Mouse (Mus musculus): ENCODE results near the gene P3h4. TPM values are rescaled to one million over a fixed set of nuclear protein-coding genes. Genes with fewer than 3 reads are reported as not detected.

The P3h4 gene
- polyA plus RNA-seq, 1 experiment from 2014 or later, result 24.6 TPM

DNA sequence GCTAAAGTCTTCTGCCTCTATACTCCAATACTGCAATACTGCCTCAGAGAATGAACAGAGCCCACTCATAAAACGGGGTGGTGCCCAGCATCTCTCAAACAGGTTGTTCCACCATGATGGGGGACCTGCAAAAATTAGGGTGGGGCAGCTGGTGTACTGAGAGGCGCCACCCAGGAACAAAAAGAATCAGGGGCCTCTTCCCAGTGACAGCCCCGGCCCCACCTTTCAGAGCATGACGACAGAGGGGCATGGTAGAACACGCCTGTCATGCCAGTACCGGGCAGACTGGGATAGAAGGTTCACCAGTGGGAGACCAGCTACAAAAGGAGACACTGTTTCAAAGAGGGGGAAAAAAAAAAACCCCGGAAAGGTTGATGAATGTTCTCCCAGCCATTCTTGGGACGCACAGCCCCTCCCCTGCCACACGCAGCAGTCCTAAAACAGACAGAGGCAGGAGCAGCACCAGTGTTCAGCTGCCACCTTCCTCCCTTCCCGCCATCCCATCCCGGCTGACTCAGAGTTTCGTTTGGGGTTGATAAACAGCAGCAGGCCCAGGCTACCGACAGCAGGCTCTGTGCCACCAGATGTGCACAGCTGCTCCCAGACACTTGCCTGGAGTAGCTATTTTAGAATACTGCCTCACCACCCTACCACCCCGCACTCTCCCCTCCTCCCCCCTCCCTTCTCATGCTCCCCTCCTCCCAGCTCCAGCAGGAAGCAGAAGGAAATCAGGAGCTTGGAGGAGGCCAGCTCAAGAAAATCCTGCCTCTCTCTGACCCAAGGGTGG lies 26.9 kb downstream of the P3h4 start:
- Histone ChIP-seq H3K4me2 (no peak overlapping the region), H3K4me3 (no peak overlapping the region), H3K9me3 (no peaks in the 10 kb centered on the region), H3K9ac (peak overlapping the region; percentile 17; the same call in 1 of the 2 replicates), H3K36me3 (peaks cover 34% of the 10 kb centered on the region), H3K27ac (replicated peaks) (no peak overlapping the region; the same call in 1 of the 2 replicates), H3K27me3 (no peaks in the 10 kb centered on the region), H3K4me1 (replicated peaks) (peaks cover 44% of the 10 kb centered on the region)
- no peak for ATAC-seq (ENCODE audit: low read depth)
- WGBS, result 38% methylated on average over 14 of the region's 14 CpGs

GRCm38 (mm10) chr11:100387111-100387510 lies 27.5 kb downstream of the P3h4 start:
- Histone ChIP-seq H3K9me3 (no peaks in the 10 kb centered on the region), H3K36me3 (peaks cover 41% of the 10 kb centered on the region), H3K27ac (replicated peaks) (no peak overlapping the region), H3K4me3 (no peak overlapping the region), H3K27me3 (no peaks in the 10 kb centered on the region), H3K4me2 (no peak overlapping the region), H3K4me1 (replicated peaks) (peaks cover 41% of the 10 kb centered on the region), H3K9ac (no peak overlapping the region)
- ATAC-seq (ENCODE audit: low read depth), result no peak
- WGBS, result 94% methylated on average over 6 of the region's 6 CpGs

DNA sequence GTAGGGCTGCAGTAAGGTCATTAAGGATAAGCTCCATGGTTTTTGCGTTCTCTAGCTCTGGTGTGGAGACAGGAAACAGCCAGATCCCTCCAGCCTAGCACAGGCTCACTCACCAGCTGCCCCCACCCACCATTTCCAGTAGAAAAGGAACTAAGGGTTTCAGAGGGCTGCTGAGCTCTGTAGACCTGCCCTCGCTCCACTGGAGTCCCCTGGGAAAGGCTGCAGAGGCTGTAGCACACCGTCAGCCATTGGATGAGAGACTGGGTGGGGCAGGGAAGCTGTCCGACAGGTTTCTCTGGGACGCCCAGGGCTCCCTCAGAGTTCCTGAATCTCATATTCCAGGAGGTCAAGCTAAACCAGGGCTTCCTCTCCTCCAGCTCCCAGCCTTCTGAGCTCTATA lies 28.1 kb downstream of the P3h4 start:
- Histone ChIP-seq H3K4me2 (no peak overlapping the region), H3K27me3 (no peaks in the 10 kb centered on the region), H3K9ac (no peak overlapping the region), H3K9me3 (no peaks in the 10 kb centered on the region), H3K27ac (replicated peaks) (no peak overlapping the region), H3K36me3 (peaks cover 46% of the 10 kb centered on the region), H3K4me1 (replicated peaks) (peaks cover 41% of the 10 kb centered on the region), H3K4me3 (no peak overlapping the region)
- 56% methylated on average over 5 of the region's 5 CpGs for WGBS
- no peak for ATAC-seq (ENCODE audit: low read depth)

DNA sequence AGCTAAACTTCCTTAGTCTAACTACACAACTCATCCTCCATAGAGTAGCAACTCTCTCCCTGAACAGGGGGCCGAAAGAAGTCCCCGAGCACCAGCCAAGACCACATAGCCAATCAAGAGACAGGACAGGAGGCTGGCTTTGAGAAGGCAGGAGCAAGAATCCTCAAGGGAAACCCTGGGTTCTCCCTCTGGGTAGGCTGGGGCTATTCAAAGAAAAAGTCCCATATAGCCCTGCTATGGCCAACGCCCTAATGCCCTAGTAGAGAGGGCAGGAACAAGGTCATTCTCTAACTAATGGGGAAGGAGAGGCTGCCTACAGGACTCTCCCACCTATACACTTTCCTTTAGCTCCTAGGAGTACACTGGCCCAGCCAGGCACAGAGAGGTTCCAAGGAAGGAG lies 29.6 kb downstream of the P3h4 start:
- Histone ChIP-seq H3K4me3 (no peak overlapping the region), H3K9ac (no peak overlapping the region), H3K4me2 (no peak overlapping the region), H3K9me3 (no peaks in the 10 kb centered on the region), H3K27me3 (no peaks in the 10 kb centered on the region), H3K36me3 (peaks cover 60% of the 10 kb centered on the region), H3K27ac (replicated peaks) (no peak overlapping the region), H3K4me1 (replicated peaks) (peaks cover 25% of the 10 kb centered on the region)
- ATAC-seq (ENCODE audit: low read depth), result no peak
- WGBS, result 86% methylated on average over 3 of the region's 3 CpGs

- no peak overlapping the region for H3K4me2 ChIP-seq
- no peak overlapping the region for H3K9ac ChIP-seq
- H3K27ac ChIP-seq (replicated peaks), result no peak overlapping the region
- H3K9me3 ChIP-seq, result no peaks in the 10 kb centered on the region
- peaks cover 8% of the 10 kb centered on the region for H3K4me1 ChIP-seq (replicated peaks)
- H3K4me3 ChIP-seq, result no peak overlapping the region
- WGBS, result 82% methylated on average over 6 of the region's 6 CpGs
- no peak for ATAC-seq (ENCODE audit: low read depth)
- H3K36me3 ChIP-seq, result peaks cover 83% of the 10 kb centered on the region
- no peaks in the 10 kb centered on the region for H3K27me3 ChIP-seq
Observed at GRCm38 (mm10) chr11:100382682-100383081, 32.0 kb downstream of the P3h4 start.

- Histone ChIP-seq H3K4me2 (no peak overlapping the region), H3K9me3 (no peaks in the 10 kb centered on the region), H3K9ac (no peak overlapping the region), H3K27me3 (no peaks in the 10 kb centered on the region), H3K4me3 (no peak overlapping the region), H3K36me3 (peaks cover 89% of the 10 kb centered on the region), H3K4me1 (replicated peaks) (no peaks in the 10 kb centered on the region), H3K27ac (replicated peaks) (no peak overlapping the region)
- 95% methylated on average over 4 of the region's 4 CpGs for WGBS
- ATAC-seq (ENCODE audit: low read depth), result no peak
Observed at GRCm38 (mm10) chr11:100379311-100379710, 35.3 kb downstream of the P3h4 start.

- Histone ChIP-seq H3K27ac (replicated peaks) (no peak overlapping the region), H3K27me3 (no peaks in the 10 kb centered on the region), H3K9ac (no peak overlapping the region), H3K4me2 (no peak overlapping the region), H3K4me1 (replicated peaks) (no peaks in the 10 kb centered on the region), H3K4me3 (no peak overlapping the region), H3K9me3 (no peaks in the 10 kb centered on the region), H3K36me3 (peaks cover 90% of the 10 kb centered on the region)
- 93% methylated on average over 5 of the region's 5 CpGs for WGBS
- no peak for ATAC-seq (ENCODE audit: low read depth)
Observed at GRCm38 (mm10) chr11:100378446-100378845, 36.2 kb downstream of the P3h4 start.

- Histone ChIP-seq H3K36me3 (peaks cover 89% of the 10 kb centered on the region), H3K27ac (replicated peaks) (no peak overlapping the region), H3K4me1 (replicated peaks) (no peaks in the 10 kb centered on the region), H3K27me3 (no peaks in the 10 kb centered on the region), H3K9me3 (no peaks in the 10 kb centered on the region), H3K9ac (no peak overlapping the region), H3K4me3 (no peak overlapping the region), H3K4me2 (no peak overlapping the region)
- no peak for ATAC-seq (ENCODE audit: low read depth)
- WGBS, result 95% methylated on average over 14 of the region's 14 CpGs
Observed at GRCm38 (mm10) chr11:100377989-100378388, 36.6 kb downstream of the P3h4 start.

- no peak overlapping the region for H3K27ac ChIP-seq (replicated peaks)
- 92% methylated on average over 21 of the region's 21 CpGs for WGBS
- no peaks in the 10 kb centered on the region for H3K27me3 ChIP-seq
- H3K9me3 ChIP-seq, result no peaks in the 10 kb centered on the region
- H3K36me3 ChIP-seq, result peaks cover 88% of the 10 kb centered on the region
- H3K4me3 ChIP-seq, result no peak overlapping the region
- H3K4me1 ChIP-seq (replicated peaks), result no peaks in the 10 kb centered on the region
- H3K9ac ChIP-seq, result no peak overlapping the region
- no peak for ATAC-seq (ENCODE audit: low read depth)
- H3K4me2 ChIP-seq, result no peak overlapping the region
Observed at GRCm38 (mm10) chr11:100376746-100377389, 37.8 kb downstream of the P3h4 start.

- Histone ChIP-seq H3K27me3 (no peaks in the 10 kb centered on the region), H3K4me1 (replicated peaks) (no peaks in the 10 kb centered on the region), H3K9me3 (no peaks in the 10 kb centered on the region), H3K27ac (replicated peaks) (no peak overlapping the region), H3K9ac (no peak overlapping the region), H3K4me2 (no peak overlapping the region), H3K4me3 (no peak overlapping the region), H3K36me3 (peaks cover 90% of the 10 kb centered on the region)
- 64% methylated on average over 4 of the region's 4 CpGs for WGBS
- no peak for ATAC-seq (ENCODE audit: low read depth)
Observed at GRCm38 (mm10) chr11:100376005-100376404, 38.6 kb downstream of the P3h4 start.

DNA sequence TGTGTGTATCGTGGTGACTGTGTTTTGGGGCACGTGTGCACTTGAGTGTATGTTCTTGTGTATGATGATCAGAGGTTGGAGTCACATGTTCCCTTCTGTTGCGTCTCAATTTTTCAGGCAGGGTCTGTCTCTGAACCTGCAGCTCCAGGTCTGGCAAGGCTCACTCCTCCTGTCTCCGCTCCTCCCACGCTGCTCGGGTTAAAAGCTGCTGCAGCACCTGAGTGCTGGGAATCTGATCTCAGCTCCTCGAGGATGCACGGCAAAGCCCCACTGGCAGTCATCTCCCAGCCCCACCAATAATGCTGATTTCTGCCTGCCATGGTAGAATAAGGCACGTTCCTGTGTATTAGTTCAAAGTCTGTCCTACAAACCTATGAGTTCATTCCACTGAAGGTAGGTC lies 39.5 kb downstream of the P3h4 start:
- ATAC-seq (ENCODE audit: low read depth), result no peak
- Histone ChIP-seq H3K4me2 (no peak overlapping the region), H3K27ac (replicated peaks) (no peak overlapping the region), H3K27me3 (no peaks in the 10 kb centered on the region), H3K4me3 (no peak overlapping the region), H3K4me1 (replicated peaks) (no peaks in the 10 kb centered on the region), H3K9ac (no peak overlapping the region), H3K36me3 (peaks cover 89% of the 10 kb centered on the region), H3K9me3 (no peaks in the 10 kb centered on the region)
- 92% methylated on average over 9 of the region's 9 CpGs for WGBS

DNA sequence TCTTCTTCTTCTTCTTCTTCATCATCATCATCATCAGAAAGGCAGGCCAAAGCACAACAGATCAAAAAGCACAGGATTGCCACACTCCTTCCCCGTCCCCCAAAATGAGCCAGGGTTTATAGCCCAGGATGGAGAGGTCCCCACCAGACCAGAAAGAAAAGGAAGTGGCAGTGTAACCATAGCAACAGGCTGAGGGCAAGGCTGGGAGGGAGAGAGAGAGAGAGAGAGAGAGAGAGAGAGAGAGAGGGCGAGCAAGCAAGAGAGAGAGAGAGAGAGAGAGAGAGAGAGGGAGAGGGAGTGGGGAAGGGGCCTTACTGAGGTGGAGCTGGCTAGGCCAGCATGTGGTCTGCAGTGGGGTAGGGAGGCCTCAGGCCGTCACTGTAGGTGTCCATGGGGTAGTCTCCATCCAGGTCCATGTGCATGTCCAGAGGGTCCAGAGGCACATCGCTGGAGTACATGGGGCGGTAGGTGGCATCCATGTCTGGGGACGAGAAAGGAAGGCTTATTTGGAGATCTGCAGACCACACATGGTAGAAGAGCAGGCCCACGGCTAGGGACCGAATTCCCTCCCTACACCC lies 42.6 kb downstream of the P3h4 start:
- peaks cover 61% of the 10 kb centered on the region for H3K36me3 ChIP-seq
- H3K27me3 ChIP-seq, result no peaks in the 10 kb centered on the region
- no peak overlapping the region for H3K9ac ChIP-seq
- no peaks in the 10 kb centered on the region for H3K9me3 ChIP-seq
- H3K27ac ChIP-seq (replicated peaks), result no peak overlapping the region
- ATAC-seq (ENCODE audit: low read depth), result no peak
- H3K4me2 ChIP-seq, result no peak overlapping the region
- H3K4me1 ChIP-seq (replicated peaks), result no peaks in the 10 kb centered on the region
- 65% methylated on average over 7 of the region's 8 CpGs for WGBS
- H3K4me3 ChIP-seq, result no peak overlapping the region

Data from neural tube, embryonic 13.5 days (tissue).